Mouse (Mus musculus) MEL (cell line): ENCODE results near the gene Bach2. TPM values are rescaled to one million over a fixed set of nuclear protein-coding genes. Genes with fewer than 3 reads are reported as not detected.

Experiments used
- DNase-seq: peaks from one replicate; pipeline ENCODE4 v3.0.0; 2011; ENCODE audit warnings: low read depth, low spot score
- H3K27ac ChIP-seq: 2 replicates; pipeline ENCODE4 v1.5.1; 2012; ENCODE audit warnings: low read depth, mild to moderate bottlenecking, control low read depth, low read length, moderate library complexity; ENCODE audit not compliant: control insufficient read depth
- H3K27me3 ChIP-seq, 2 experiments: fragments of 150-350 bp in 1 of 2; sonication (generic) in 1 of 2; 2 replicates each; pipeline ENCODE4 v1.6.1; 2012; ENCODE audit warnings: low read length in 2 of 2, mild to moderate bottlenecking in 2 of 2, improper control_type of control experiment in 1 of 2, moderate library complexity in 1 of 2; ENCODE audit not compliant: insufficient read depth in 2 of 2, control insufficient read depth in 1 of 2
- H3K36me3 ChIP-seq, 2 experiments: 2 replicates each; pipeline ENCODE4 v1.6.1; 2012 to 2014; ENCODE audit warnings: low read length in 2 of 2, improper control_type of control experiment in 1 of 2, inconsistent platforms in 1 of 2, mild to moderate bottlenecking in 1 of 2; ENCODE audit not compliant: insufficient read depth in 2 of 2, control insufficient read depth in 1 of 2
- H3K4me1 ChIP-seq, 2 experiments: fragments of 150-350 bp in 1 of 2; sonication (generic) in 1 of 2; 2 replicates each; pipeline ENCODE4 v1.6.1; 2012; ENCODE audit warnings: low read length in 2 of 2, improper control_type of control experiment in 1 of 2, mild to moderate bottlenecking in 1 of 2; ENCODE audit not compliant: insufficient read depth in 2 of 2, control insufficient read depth in 1 of 2
- H3K4me3 ChIP-seq, 2 experiments: fragments of 150-350 bp in 1 of 2; sonication (generic) in 1 of 2; 2 replicates each; pipeline ENCODE4 v1.5.1; 2012; ENCODE audit warnings: low read depth in 2 of 2, low read length in 2 of 2, mild to moderate bottlenecking in 2 of 2, moderate library complexity in 2 of 2, control low read depth in 1 of 2, improper control_type of control experiment in 1 of 2; ENCODE audit not compliant: control insufficient read depth in 1 of 2, insufficient read depth in 1 of 2
- H3K79me2 ChIP-seq: 2 replicates; pipeline ENCODE4 v1.6.1; 2012; ENCODE audit warnings: mild to moderate bottlenecking, low read length, moderate library complexity; ENCODE audit not compliant: control insufficient read depth, poor library complexity, insufficient read depth
- H3K9ac ChIP-seq: 2 replicates; pipeline ENCODE4 v1.6.1; 2012; ENCODE audit warnings: low read depth, mild to moderate bottlenecking, control low read depth, low read length, moderate library complexity; ENCODE audit not compliant: control insufficient read depth, poor library complexity, severe bottlenecking
- H3K9me3 ChIP-seq: fragments of 150-350 bp; sonication (generic); replicated peaks from 2 replicates; pipeline ENCODE4 v1.6.1; 2012; ENCODE audit warnings: mild to moderate bottlenecking, low read length, improper control_type of control experiment, moderate library complexity; ENCODE audit not compliant: insufficient read depth
- CHD1 ChIP-seq: IDR thresholded peaks from 2 replicates; pipeline ENCODE4 v1.6.1; 2012; ENCODE audit warnings: low read depth, mild to moderate bottlenecking, inconsistent platforms, low read length, improper control_type of control experiment
- CHD2 ChIP-seq: IDR thresholded peaks from 2 replicates; pipeline ENCODE4 v1.6.1; 2011; ENCODE audit warnings: low read length, improper control_type of control experiment
- CTCF ChIP-seq, 3 experiments: IDR thresholded peaks in 2 of 3; conservative IDR thresholded peaks in 1 of 3; 2 replicates each; pipeline ENCODE4 v1.5.1; 2011 to 2012; ENCODE audit warnings: low read length in 3 of 3, low read depth in 2 of 3, mild to moderate bottlenecking in 2 of 3, improper control_type of control experiment in 1 of 3, inconsistent platforms in 1 of 3, mixed read lengths in 1 of 3, moderate library complexity in 1 of 3; ENCODE audit not compliant: control insufficient read depth in 1 of 3, insufficient read depth in 1 of 3, poor library complexity in 1 of 3, severe bottlenecking in 1 of 3
- E2F4 ChIP-seq: IDR thresholded peaks from 2 replicates; pipeline ENCODE4 v1.6.1; 2011; ENCODE audit warnings: low read depth, low read length, improper control_type of control experiment, borderline replicate concordance
- ELF1 ChIP-seq: IDR thresholded peaks from 2 replicates; pipeline ENCODE4 v1.6.1; 2014; ENCODE audit warnings: low read depth, mild to moderate bottlenecking, inconsistent platforms, low read length, improper control_type of control experiment, moderate library complexity
- MEF2A ChIP-seq: IDR thresholded peaks from 2 replicates; pipeline ENCODE4 v1.6.1; 2014; ENCODE audit warnings: low read depth, mild to moderate bottlenecking, inconsistent platforms, low read length, improper control_type of control experiment; ENCODE audit not compliant: poor library complexity, insufficient replicate concordance, severe bottlenecking; ENCODE audit errors: extremely low read depth
- MXI1 ChIP-seq: IDR thresholded peaks from 2 replicates; pipeline ENCODE4 v1.6.1; 2011; ENCODE audit warnings: mild to moderate bottlenecking, low read depth, low read length, improper control_type of control experiment
- MYB ChIP-seq: IDR thresholded peaks from 2 replicates; pipeline ENCODE4 v1.6.1; 2011; ENCODE audit warnings: mild to moderate bottlenecking, low read depth, low read length, improper control_type of control experiment
- NELFE ChIP-seq: IDR thresholded peaks from 2 replicates; pipeline ENCODE4 v1.6.1; 2011; ENCODE audit warnings: low read depth, low read length, improper control_type of control experiment
- NRF1 ChIP-seq: IDR thresholded peaks from 2 replicates; pipeline ENCODE4 v1.6.1; 2014; ENCODE audit warnings: low read depth, mild to moderate bottlenecking, inconsistent platforms, low read length, improper control_type of control experiment, moderate library complexity; ENCODE audit not compliant: poor library complexity, insufficient read depth, severe bottlenecking
- POLR2AphosphoS2 ChIP-seq: IDR thresholded peaks from 2 replicates; pipeline ENCODE4 v1.6.1; 2011; ENCODE audit warnings: low read length, improper control_type of control experiment
- RAD21 ChIP-seq: IDR thresholded peaks from 2 replicates; pipeline ENCODE4 v1.6.1; 2011; ENCODE audit warnings: mild to moderate bottlenecking, low read depth, low read length, improper control_type of control experiment
- SIN3A ChIP-seq: IDR thresholded peaks from 2 replicates; pipeline ENCODE4 v1.6.1; 2012; ENCODE audit warnings: low read length, improper control_type of control experiment, inconsistent platforms
- SMC3 ChIP-seq: IDR thresholded peaks from 2 replicates; pipeline ENCODE4 v1.6.1; 2011; ENCODE audit warnings: low read depth, low read length, improper control_type of control experiment
- TCF12 ChIP-seq: IDR thresholded peaks from 2 replicates; pipeline ENCODE4 v1.6.1; 2014; ENCODE audit warnings: low read depth, mild to moderate bottlenecking, inconsistent platforms, low read length, improper control_type of control experiment, moderate library complexity
- UBTF ChIP-seq: IDR thresholded peaks from 2 replicates; pipeline ENCODE4 v1.6.1; 2012; ENCODE audit warnings: low read depth, mild to moderate bottlenecking, inconsistent platforms, low read length, improper control_type of control experiment, moderate library complexity, borderline replicate concordance; ENCODE audit not compliant: insufficient read depth
- USF1 ChIP-seq: IDR thresholded peaks from 2 replicates; pipeline ENCODE4 v1.6.1; 2014; ENCODE audit warnings: low read depth, mild to moderate bottlenecking, inconsistent platforms, low read length, improper control_type of control experiment, moderate library complexity
- USF2 ChIP-seq, 2 experiments: IDR thresholded peaks; 2 replicates each; pipeline ENCODE4 v1.6.1; 2011 to 2012; ENCODE audit warnings: improper control_type of control experiment in 2 of 2, low read length in 2 of 2, borderline replicate concordance in 1 of 2, inconsistent platforms in 1 of 2, low read depth in 1 of 2, mild to moderate bottlenecking in 1 of 2; ENCODE audit not compliant: insufficient read depth in 1 of 2
- ZKSCAN1 ChIP-seq: IDR thresholded peaks from 2 replicates; pipeline ENCODE4 v1.6.1; 2012; ENCODE audit warnings: low read depth, mild to moderate bottlenecking, inconsistent platforms, low read length, improper control_type of control experiment, moderate library complexity
- ZMIZ1 ChIP-seq: IDR thresholded peaks from 2 replicates; pipeline ENCODE4 v1.6.1; 2012; ENCODE audit warnings: low read depth, mild to moderate bottlenecking, inconsistent platforms, low read length, improper control_type of control experiment, moderate library complexity
- ZNF384 ChIP-seq: IDR thresholded peaks from 2 replicates; pipeline ENCODE4 v1.6.1; 2012; ENCODE audit warnings: low read depth, mild to moderate bottlenecking, inconsistent platforms, low read length, improper control_type of control experiment
- polyA plus RNA-seq, 2 experiments: library from polyadenylated mRNA; stranded (reverse) in 1 of 2; unstranded in 1 of 2; fragments of >175 nt in 1 of 2; fragments of >200 nt in 1 of 2; gene quantifications; 2 replicates each; pipeline versions ENCODE4 v1.2.1 to v1.2.4; 2012; ENCODE audit warnings: low replicate concordance in 2 of 2, low read depth in 1 of 2; ENCODE audit not compliant: insufficient read length in 2 of 2, insufficient read depth in 1 of 2, missing spikeins in 1 of 2
- total RNA-seq: library from RNA; depleted of rRNA; stranded (reverse); fragments of 300-350 nt; gene quantifications from 2 replicates; pipeline ENCODE4 v1.2.3, GENCODE M21; 2012

Bach2 gene
- total and polyA plus RNA-seq, 3 experiments, result 0.04 TPM; not detected in 2

DNA sequence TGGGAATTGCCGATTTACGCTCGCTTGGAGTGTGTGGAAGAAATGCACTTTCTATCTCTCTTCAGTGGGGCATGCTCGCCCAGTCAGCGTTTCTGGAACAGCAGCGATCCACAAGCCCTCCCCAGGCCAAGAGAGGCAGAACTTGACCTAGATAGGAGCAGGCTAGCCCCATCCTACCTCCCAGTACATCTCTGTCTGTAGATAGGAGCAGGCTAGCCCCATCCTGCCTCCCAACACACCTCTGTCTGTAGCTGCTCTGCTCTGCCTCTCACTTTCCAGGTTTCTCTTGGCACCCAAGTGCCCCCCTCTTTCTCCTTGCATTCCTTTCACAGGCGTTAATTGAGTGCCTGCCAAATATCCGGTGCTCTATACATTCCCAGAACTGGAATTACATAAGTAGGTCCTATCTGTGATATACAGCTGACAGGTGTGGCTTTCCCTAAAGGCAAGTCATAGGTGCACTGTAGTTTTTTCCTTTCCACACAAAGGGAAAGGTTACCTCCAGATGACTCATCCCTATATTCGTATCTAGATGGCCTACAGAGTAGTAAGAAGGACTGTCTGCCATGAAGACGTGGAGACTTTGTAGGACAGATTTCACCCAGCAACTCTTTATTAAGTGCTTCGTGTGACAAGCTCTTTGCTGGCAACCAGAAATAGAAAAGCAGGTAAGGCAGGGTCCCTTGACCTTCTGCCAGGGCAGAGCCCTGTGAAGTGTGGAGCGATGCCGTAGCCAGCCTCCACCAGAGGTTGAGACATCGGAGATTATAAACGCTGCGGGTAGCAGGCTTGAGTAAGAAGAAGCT is 137.3 kb downstream of the Bach2 start:
- Histone ChIP-seq H3K9me3 (no peaks in the 10 kb centered on the region), H3K27me3 (peaks cover 0 to 3% of the 10 kb centered on the region in 2 experiments; a peak in 1 of 4 replicates), H3K36me3 (no peaks in the 10 kb centered on the region), H3K4me3 (no peak overlapping the region), H3K9ac (no peak overlapping the region), H3K79me2 (no peaks in the 10 kb centered on the region), H3K4me1 (0 out of 4 replicates have a peak, but pooled peaks cover 0 to 3% of the 10 kb centered on the region in 2 experiments), H3K27ac (no peak overlapping the region)
- DNase-seq, result no peak
- TF ChIP-seq ELF1 (no peak), E2F4 (no peak), POLR2AphosphoS2 (no peak), UBTF (no peak), USF1 (no peak), MXI1 (no peak), SMC3 (no peak), TCF12 (no peak), CTCF (IDR thresholded peaks at IDR 0.05 in 2 of 3, conservative IDR thresholded peaks at IDR 0.05 in 1 of 3; ENCODE audit: control insufficient read depth in 1 of 3, insufficient read depth in 1 of 3, low read depth in 2 of 3, low read length in 3 of 3, poor library complexity in 1 of 3, severe bottlenecking in 1 of 3) (no peak)

- DNase-seq, result no peak
Measured at GRCm38 (mm10) chr4:32376527-32376948, 137.9 kb downstream of the Bach2 start.

DNA sequence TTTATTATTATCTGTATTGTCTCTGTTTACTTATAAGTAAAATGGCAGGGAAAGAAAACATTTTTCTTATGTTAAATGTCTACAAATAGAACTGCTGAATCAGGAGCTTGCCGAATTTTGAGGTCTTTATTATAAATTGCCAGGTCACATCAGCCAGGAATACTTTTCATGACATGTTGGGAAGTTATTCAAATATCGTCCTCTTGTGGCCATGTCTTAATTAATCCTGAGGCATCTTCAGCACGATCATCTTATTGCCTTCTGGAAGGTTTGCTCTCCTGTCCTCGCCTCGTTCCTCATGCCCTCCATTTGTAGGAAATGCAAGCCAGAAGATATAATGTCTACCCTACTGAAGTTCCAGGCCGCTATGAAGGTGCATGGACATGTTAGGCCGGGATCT is 140.5 kb downstream of the Bach2 start:
- Histone ChIP-seq H3K9ac (no peak overlapping the region), H3K9me3 (no peaks in the 10 kb centered on the region), H3K4me1 (no peaks in the 10 kb centered on the region), H3K36me3 (no peaks in the 10 kb centered on the region), H3K27ac (no peak overlapping the region), H3K79me2 (no peaks in the 10 kb centered on the region), H3K27me3 (peaks cover 0 to 4% of the 10 kb centered on the region in 2 experiments; a peak in 2 of 4 replicates), H3K4me3 (no peak overlapping the region)
- TF ChIP-seq NRF1, result no peak
- no peak for TF ChIP-seq USF2 (IDR thresholded peaks at IDR 0.05; ENCODE audit: borderline replicate concordance in 1 of 2, insufficient read depth in 1 of 2, low read depth in 1 of 2, low read length in 2 of 2)
- no peak for TF ChIP-seq NELFE
- DNase-seq, result no peak

More at GRCm38 (mm10) chr4:32376527-32376948, 137.9 kb downstream of the Bach2 start:
- Histone ChIP-seq H3K79me2 (no peaks in the 10 kb centered on the region), H3K9ac (no peak overlapping the region), H3K4me3 (no peak overlapping the region), H3K27ac (no peak overlapping the region), H3K36me3 (no peaks in the 10 kb centered on the region), H3K4me1 (0 out of 4 replicates have a peak, but pooled peaks cover 0 to 3% of the 10 kb centered on the region in 2 experiments), H3K27me3 (peaks cover 0 to 4% of the 10 kb centered on the region in 2 experiments; a peak in 1 of 4 replicates), H3K9me3 (no peaks in the 10 kb centered on the region)
- no peak for TF ChIP-seq ZMIZ1
- TF ChIP-seq SIN3A, result no peak
- no peak for TF ChIP-seq RAD21
- TF ChIP-seq CHD1, result no peak
- no peak for TF ChIP-seq ZNF384
- no peak for TF ChIP-seq MEF2A
- TF ChIP-seq ZKSCAN1, result no peak
- no peak for TF ChIP-seq MXI1
- no peak for TF ChIP-seq NRF1
- TF ChIP-seq CHD2, result no peak
- TF ChIP-seq MYB, result no peak
